Mouse (Mus musculus) cerebellum, adult 11 months (tissue): ENCODE measurements around the gene Cavin3.

ENCODE experiments used
- DNase-seq: peaks from one replicate; pipeline ENCODE4 v3.0.0; 2022

The Cavin3 gene

GRCm38 (mm10) chr7:105481505-105482411 is at the start of gene Cavin3:
Gene Cavin3, minus strand, starts transcription at chr7:105482300.
- DNase-seq = peak; percentile 46

DNA sequence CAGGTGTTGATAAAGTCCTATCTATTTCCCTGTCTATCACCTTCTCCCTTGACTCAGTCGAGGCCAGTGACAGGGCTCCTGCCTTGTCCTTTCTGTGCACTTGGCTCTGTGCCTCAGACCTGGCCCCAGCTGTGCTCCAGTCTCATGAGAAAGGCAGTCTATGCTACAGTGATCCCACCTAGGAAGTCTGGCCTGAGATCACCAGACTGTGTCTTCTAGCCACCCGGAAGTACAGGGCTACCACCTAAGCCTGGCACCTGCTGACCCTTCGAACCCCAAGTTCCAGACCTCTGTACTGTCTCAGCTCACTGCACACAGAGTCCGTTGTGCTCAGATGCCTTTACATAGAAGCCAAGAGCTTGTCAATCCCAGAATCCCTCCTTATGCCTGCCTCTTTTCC is 46.0 kb upstream of the Cavin3 start:
- no peak for DNase-seq

GRCm38 (mm10) chr7:105527306-105527937 is 45.3 kb upstream of the Cavin3 start:
- DNase-seq = no peak

DNA sequence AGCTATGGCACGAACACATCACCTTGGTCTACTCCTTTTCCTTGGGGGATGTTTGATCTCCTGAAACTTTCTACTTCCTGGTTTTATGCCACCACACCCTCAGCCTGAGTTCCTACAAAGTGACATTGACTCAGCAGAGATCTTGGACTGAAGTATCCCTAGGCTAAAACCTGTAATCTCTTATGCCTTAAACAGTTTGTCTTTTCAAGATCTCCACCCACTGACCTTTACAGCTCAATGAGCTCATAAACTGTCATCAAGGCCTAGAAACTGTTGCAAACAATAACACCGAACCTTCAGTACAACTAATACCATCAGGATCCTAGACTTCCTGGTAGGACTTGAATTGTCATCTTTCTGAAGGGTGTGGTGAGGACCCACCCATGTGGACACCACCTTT is 42.1 kb upstream of the Cavin3 start:
- DNase-seq = no peak

DNA sequence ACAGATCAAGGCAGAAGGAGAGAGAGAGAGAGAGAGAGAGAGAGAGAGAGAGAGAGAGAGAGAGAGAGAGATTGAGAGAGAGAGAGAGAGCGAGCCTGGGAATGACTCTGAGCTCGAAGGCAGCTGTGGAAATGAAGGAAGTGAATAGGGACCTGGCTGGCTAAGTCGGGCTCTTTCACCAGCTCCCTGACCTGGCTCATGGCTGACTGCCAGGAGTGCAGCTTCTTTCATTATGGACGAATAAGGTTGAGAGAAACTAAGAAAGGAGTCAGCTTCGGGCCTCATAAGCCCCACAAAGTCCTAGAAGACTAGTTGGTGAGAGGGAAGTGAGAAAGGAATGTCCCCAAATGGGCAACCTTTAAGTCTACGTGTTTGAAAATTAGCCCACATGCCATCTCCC is 38.1 kb upstream of the Cavin3 start:
- no peak for DNase-seq

DNA sequence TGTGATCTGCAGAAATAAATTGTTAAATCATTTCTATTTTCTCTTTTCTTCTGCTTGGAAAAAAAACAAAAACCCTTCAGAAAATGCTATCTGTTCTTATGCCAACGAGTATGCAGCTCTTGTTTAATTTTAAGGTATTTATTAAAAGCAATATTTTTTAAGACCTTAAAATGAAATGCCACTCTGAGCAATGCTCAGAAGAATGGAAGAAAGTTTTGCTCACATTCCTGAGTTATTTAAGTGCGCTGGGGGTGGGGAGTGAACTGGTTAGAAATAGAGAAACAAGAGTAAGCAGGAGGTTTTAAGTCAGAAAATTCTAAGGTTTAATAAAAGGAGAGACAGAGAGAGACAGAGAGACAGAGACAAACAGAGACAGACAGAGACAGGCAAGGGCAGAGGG is 37.7 kb upstream of the Cavin3 start:
- no peak for DNase-seq

GRCm38 (mm10) chr7:105519336-105519735 is 37.2 kb upstream of the Cavin3 start:
- DNase-seq = peak; percentile 23

DNA sequence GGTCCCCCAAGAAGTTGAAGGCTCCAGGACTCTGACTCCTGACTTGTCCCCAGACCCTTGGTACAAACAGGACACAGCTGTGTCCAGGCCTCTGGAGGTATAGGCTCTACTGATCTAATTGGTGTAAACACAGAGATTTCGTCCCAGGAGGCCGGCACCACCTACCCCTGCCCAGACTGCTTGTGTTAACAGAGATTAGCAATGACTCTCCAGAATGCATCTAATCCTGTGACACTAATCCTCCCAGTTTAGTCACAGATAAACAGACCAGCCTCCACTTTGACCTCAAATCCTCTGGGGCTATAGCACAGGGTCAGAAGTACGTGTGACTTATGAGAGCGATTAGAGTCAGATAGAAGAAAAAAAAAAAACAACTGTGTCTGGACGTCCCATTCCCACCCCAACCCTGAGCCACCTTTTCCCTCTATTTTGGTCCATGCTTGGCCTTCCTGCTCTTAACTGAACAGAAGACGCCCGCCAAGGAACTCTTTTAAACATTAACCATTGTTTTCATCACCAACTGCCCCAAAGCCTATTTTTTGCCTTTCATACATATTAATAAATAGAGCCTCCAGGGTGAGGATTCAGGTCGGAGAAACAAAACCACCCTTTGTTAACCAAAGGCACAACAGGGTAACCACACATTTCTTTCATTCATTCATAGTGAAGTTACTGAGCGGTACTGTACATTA is 34.7 kb upstream of the Cavin3 start:
- no peak for DNase-seq

DNA sequence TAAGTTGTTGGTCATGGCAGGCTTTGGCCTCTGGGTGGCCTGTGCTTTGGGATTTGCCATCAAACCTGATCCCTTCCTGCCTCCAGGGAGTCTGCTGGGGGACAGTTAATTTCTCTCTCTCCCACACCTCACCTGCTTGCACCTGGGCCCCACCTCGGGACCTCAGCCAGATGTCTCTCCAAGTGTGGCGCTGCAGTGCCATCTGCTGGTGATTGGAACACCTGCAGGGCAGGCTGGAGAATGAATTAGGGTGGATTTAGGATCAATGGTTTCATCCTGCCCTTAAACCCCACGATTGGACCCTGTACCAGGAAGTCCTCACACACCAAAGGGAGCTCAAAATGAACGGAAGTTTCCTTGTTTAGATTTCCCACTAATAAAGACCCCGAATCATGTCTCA is 33.1 kb upstream of the Cavin3 start:
- peak; percentile 43 for DNase-seq

DNA sequence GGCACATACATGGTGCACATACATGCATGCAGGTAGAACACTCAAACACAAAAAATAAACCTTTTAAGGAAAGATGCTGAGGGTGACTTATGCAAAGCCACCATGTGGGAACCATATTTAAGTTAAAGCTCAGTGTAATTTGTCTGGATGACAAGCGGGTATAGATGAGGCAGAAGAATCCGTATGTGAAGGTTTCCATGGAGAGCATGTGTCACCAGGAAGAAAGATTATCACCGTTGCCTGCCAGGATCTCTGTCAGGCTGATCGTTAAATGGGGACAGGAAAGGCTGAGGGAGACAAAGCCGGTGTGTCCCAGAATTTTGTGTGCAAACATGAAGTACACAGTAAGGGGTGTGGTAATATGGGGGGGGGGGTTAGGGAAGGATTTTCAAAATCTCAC is 32.5 kb upstream of the Cavin3 start:
- DNase-seq = no peak

GRCm38 (mm10) chr7:105513845-105514291 is 31.8 kb upstream of the Cavin3 start:
- no peak for DNase-seq

DNA sequence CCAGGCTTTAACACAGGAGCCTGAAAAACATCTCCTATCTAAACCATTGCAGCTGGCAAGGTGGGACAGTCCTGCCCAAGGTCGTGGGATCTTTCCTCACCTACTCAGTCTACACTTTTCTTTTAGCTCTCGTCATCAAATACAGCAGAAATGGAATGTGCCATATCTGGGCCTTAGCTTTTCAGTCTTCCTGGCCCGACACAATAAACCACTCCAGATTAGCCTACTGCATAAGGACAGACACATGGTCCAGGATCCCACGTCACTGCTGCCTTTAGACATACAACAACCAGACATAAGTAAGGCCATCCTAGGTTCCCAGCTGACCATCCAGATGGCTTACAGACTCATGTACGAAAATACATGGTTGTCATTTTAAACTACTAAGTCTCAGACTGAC is 28.0 kb upstream of the Cavin3 start:
- DNase-seq = no peak

- DNase-seq = no peak
Measured at GRCm38 (mm10) chr7:105507257-105507656, 25.2 kb upstream of the Cavin3 start.

GRCm38 (mm10) chr7:105501984-105502383 is 19.9 kb upstream of the Cavin3 start:
- DNase-seq = no peak

DNA sequence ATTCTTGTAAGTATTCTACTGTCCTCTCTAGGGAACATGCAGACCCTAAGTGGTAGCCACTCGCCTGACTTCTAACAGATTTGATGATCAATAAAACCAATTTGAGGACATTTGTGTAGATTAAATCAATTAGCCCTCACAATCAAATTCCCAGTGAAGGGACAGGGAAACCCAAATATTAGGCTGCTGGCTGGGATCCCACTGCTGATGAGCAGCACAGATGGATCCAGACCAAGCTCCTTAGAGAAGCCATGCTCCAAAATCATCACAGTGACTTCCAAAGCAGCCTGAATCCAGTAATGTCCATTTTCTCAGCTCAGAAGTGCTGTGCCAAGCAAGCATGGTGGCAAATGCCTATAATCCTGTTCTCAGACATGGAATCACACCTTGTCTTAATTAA is 17.6 kb upstream of the Cavin3 start:
- no peak for DNase-seq

DNA sequence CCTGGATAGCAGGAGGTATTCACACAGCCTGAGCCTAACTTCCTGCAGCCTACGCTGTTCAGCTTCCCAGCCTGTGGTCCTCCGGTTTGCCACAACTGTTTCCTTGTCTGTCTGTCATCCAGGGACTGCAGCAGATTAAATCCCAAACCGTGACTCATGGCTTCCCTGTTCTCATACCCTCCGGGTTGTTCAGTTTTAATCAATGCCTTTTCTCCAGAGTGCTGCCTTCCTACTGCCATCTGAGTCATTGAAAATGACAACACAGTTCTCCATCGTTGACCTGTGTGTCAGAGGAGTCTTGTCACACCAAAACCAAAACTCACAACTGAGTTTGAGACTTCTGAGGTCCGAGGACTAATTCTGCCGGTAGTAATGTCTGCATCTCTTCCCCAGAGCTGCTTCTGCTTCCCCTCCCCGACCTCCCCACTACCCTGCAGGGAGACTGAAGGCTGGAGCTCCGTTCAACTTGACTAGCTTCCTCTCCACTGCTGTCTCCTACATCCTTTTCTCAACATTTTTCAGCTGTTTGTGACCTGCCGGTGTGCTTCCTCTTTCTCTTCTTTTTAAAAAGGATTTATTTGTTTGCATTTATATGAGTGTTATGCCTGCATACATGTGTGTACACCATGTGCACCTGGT is 16.9 kb upstream of the Cavin3 start:
- no peak for DNase-seq

- DNase-seq = no peak
Measured at GRCm38 (mm10) chr7:105497881-105498280, 15.8 kb upstream of the Cavin3 start.

- DNase-seq = no peak
Measured at GRCm38 (mm10) chr7:105487104-105487876, 5.2 kb upstream of the Cavin3 start.

DNA sequence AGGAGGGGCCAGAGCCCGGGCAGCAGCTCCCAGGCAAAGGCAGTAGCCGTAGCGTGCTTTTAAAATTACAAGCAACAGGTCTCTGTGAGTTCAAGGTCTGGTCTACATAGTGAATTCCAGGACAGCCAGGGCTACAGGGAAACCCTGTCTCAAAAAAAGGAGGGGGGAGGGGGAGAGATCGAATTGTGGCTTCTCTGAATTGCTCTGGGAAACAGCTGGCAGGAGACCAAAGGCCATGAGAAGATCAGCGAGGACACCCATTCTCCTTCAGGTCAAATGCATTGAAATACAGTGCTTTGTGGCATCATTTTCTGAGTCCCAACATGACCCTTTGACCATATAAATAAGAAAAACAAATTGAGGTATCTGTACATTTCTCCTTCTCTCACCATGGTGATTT is 2.9 kb upstream of the Cavin3 start:
- DNase-seq = no peak

- DNase-seq = no peak
Measured at GRCm38 (mm10) chr7:105482426-105482825, 326 bp upstream of the Cavin3 start.

DNA sequence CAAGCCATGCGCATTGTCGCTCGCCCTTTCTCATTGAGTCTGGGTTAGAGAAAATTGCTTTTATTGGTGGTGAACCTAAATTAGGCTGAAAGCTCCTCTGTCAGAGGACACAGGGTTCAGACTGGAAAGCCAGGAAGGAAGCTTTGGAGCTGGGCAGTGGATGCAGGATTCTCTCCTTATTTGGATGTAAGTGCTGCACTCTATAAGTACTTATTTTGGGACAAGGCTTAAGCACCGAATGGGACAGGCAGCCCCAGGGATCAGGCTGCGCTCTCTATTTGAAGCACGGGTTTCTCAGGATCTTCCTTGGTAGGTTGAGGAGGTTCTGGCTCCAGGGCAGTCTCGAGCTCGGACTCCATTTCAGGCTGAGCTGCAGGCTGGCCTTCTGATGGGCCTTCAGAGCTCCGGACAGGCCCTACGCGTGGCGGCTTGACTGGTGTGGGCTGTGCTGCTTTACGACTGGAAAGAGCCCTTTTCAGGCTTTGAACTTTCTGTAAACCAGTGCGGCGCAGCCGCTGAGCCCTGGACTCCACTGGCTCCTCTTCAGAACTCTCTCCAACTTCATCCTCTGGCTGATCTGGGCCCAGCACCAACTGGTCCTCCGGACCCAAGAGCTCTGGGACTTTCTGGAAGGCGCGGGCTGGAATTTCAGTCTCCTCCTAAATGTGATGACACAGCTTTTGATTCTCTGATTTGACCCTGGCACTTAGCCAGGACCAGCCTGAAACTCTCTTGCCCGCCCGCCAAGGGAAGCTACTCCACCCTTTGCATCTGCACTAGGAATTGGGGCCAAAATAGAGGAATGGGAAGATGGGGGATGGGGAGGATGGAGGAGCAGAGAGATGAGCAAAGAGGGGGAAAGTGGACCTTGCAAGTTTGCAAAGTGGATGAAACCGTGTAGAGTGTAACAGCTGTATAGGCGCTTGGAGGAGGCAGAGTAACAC is 1.3 kb downstream of the Cavin3 start:
- peak; percentile 19 for DNase-seq
